Mouse (Mus musculus): ENCODE results near the gene 1700093K21Rik.

DNA sequence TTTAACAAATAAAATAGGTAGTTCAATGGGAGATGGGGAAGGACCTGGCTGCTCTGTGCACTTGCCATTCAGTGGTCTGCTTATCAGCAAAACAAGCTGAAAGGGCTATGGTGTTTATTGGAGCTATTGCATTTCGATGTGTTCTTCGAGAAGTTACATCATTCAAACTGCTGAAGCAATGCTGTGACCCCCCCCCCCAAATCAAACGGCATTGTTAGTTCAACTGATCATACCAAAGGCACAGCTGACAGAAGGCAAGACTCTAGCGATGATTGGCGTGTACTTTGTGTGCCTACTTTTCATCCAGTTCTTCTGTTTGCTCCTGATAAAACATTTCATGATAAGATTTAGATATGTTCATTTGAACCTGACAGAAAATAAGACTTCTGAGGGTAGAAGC is 22.3 kb downstream of the 1700093K21Rik start:
- TF ChIP-seq CTCF (IDR thresholded peaks at IDR 0.05; ENCODE audit: borderline replicate concordance, insufficient read depth, low read length) (no peak), POLR2A (IDR thresholded peaks at IDR 0.05; ENCODE audit: low read depth, low read length) (no peak)

Measured in embryonic fibroblast, embryonic 13.5 days (primary cell).